Mouse (Mus musculus) olfactory bulb, adult 2 months (tissue): ENCODE measurements around the gene Shisal2b. TPM values are rescaled to one million over a fixed set of nuclear protein-coding genes. Genes with fewer than 3 reads are reported as not detected.

Experiments used
- H3K27ac ChIP-seq: fragments of 200-500 bp; 2 replicates; pipeline ENCODE4 v1.5.1; 2012; ENCODE audit warnings: low read depth, low read length; ENCODE audit not compliant: insufficient read depth
- H3K4me1 ChIP-seq: fragments of 200-500 bp; 2 replicates; pipeline ENCODE4 v1.6.1; 2012; ENCODE audit warnings: low read length; ENCODE audit not compliant: control insufficient read depth, insufficient read depth
- H3K4me3 ChIP-seq: fragments of 200-500 bp; 2 replicates; pipeline ENCODE4 v1.5.1; 2012; ENCODE audit warnings: mild to moderate bottlenecking, low read depth, low read length, moderate library complexity; ENCODE audit not compliant: insufficient read depth
- CTCF ChIP-seq: fragments of 200-500 bp; IDR thresholded peaks from 2 replicates; pipeline ENCODE4 v1.5.1; 2012; ENCODE audit warnings: low read depth, mild to moderate bottlenecking, low read length, moderate library complexity; ENCODE audit not compliant: insufficient read depth
- POLR2A ChIP-seq: fragments of 200-500 bp; IDR thresholded peaks from 2 replicates; pipeline ENCODE4 v1.6.1; 2012; ENCODE audit warnings: mild to moderate bottlenecking, low read depth, low read length, moderate library complexity; ENCODE audit not compliant: insufficient read depth
- WGBS: fragments of 180-500 bp; shearing (Covaris S2); methylation state at CpG from one replicate; pipeline ENCODE4 v1.1.7; 2018; 5-methylcytosine and 5-hydroxymethylcytosine counted together
- polyA plus RNA-seq: library from polyadenylated mRNA; stranded (reverse); fragments of >200 nt; gene quantifications from 2 replicates; pipeline ENCODE4 v1.2.4, GENCODE M21; 2012; ENCODE audit warnings: low replicate concordance; ENCODE audit not compliant: missing spikeins, insufficient read depth, insufficient read length

Gene Shisal2b
- polyA plus RNA-seq, 1 experiment, result not detected

- Histone ChIP-seq H3K4me3 (no peak overlapping the region), H3K27ac (no peak overlapping the region), H3K4me1 (peaks cover 11% of the 10 kb centered on the region)
- WGBS, result 85% methylated on average over 1 of the region's 1 CpGs
- no peak for TF ChIP-seq POLR2A
- no peak for TF ChIP-seq CTCF
These were observed 41.8 kb downstream of the Shisal2b start for GRCm38 (mm10) chr13:104821908-104822307.

- peaks cover 11% of the 10 kb centered on the region for H3K4me1 ChIP-seq
- no peak overlapping the region for H3K27ac ChIP-seq
- TF ChIP-seq POLR2A (no peak), CTCF (no peak)
- H3K4me3 ChIP-seq, result no peak overlapping the region
These were observed 42.5 kb downstream of the Shisal2b start for GRCm38 (mm10) chr13:104821192-104821591.

- no peak for TF ChIP-seq CTCF
- WGBS, result 38% methylated on average over 12 of the region's 12 CpGs
- peaks cover 11% of the 10 kb centered on the region for H3K4me1 ChIP-seq
- no peak overlapping the region for H3K27ac ChIP-seq
- H3K4me3 ChIP-seq, result peak overlapping the region; percentile 76
These were observed 46.0 kb downstream of the Shisal2b start for GRCm38 (mm10) chr13:104817696-104818095.

GRCm38 (mm10) chr13:104816635-104817571 lies 46.8 kb downstream of the Shisal2b start, which contains the start of gene Cwc27:
Gene Cwc27, minus strand, starts transcription at chr13:104817142.
- Histone ChIP-seq H3K4me3 (peak within 1 kb of the TSS; percentile 76), H3K4me1 (peaks cover 5% of the 10 kb centered on the region; the same call in 1 of the 2 replicates), H3K27ac (peak within 1 kb of the TSS; percentile 96)
- TF ChIP-seq POLR2A (peak; percentile 31; the same call in 1 of the 2 replicates), CTCF (no peak)
- WGBS, result under 1% methylated on average over 50 of the region's 50 CpGs

GRCm38 (mm10) chr13:104816270-104816634 lies 47.4 kb downstream of the Shisal2b start:
- WGBS, result 9% methylated on average over 8 of the region's 8 CpGs
- H3K4me3 ChIP-seq, result peak overlapping the region; percentile 76
- peaks cover 5% of the 10 kb centered on the region; the same call in 1 of the 2 replicates for H3K4me1 ChIP-seq
- no peak for TF ChIP-seq POLR2A
- no peak for TF ChIP-seq CTCF
- H3K27ac ChIP-seq, result no peak overlapping the region

GRCm38 (mm10) chr13:104805681-104806080 lies 58.0 kb downstream of the Shisal2b start:
- 46% methylated on average over 3 of the region's 3 CpGs for WGBS
- Histone ChIP-seq H3K4me3 (no peak overlapping the region), H3K27ac (no peak overlapping the region), H3K4me1 (no peaks in the 10 kb centered on the region)
- TF ChIP-seq CTCF, result no peak
- TF ChIP-seq POLR2A, result no peak

- Histone ChIP-seq H3K4me1 (no peaks in the 10 kb centered on the region), H3K4me3 (no peak overlapping the region), H3K27ac (no peak overlapping the region)
- WGBS, result 90% methylated on average over 7 of the region's 7 CpGs
- no peak for TF ChIP-seq CTCF
- no peak for TF ChIP-seq POLR2A
These were observed 64.0 kb downstream of the Shisal2b start for GRCm38 (mm10) chr13:104799566-104800182.

GRCm38 (mm10) chr13:104799067-104799466 lies 64.6 kb downstream of the Shisal2b start:
- H3K27ac ChIP-seq, result no peak overlapping the region
- TF ChIP-seq CTCF (no peak), POLR2A (no peak)
- WGBS, result 92% methylated on average over 8 of the region's 8 CpGs
- no peak overlapping the region for H3K4me3 ChIP-seq
- no peaks in the 10 kb centered on the region for H3K4me1 ChIP-seq

Other genes with a start within 250 kb of the Shisal2b start
- gene Srek1ip1, start 71.4 kb downstream of the Shisal2b start, polyA plus RNA-seq, result not detected in 2 replicates
- not detected in 2 replicates for gene Cwc27, start 46.8 kb downstream of the Shisal2b start, polyA plus RNA-seq
- gene Rgs7bp, start 191.0 kb upstream of the Shisal2b start, polyA plus RNA-seq, result not detected in 2 replicates
- not detected in 2 replicates for gene 4933425L06Rik, start 218.2 kb upstream of the Shisal2b start, polyA plus RNA-seq